Mouse (Mus musculus) cerebellum, postnatal 25 days (tissue): ENCODE measurements around the gene Lcor.

Experiments used
- DNase-seq, 2 experiments: peaks; one replicate each; pipeline ENCODE4 v3.0.0; 2021; ENCODE audit warnings: mixed read lengths in 2 of 2

Lcor gene

GRCm38 (mm10) chr19:41476530-41477249, 5.7 kb upstream of the Lcor start:
- DNase-seq = no peak

- peak; percentile 53 for DNase-seq
These were observed 1.2 kb upstream of the Lcor start for GRCm38 (mm10) chr19:41481030-41481886.

GRCm38 (mm10) chr19:41481887-41482189, 599 bp upstream of the Lcor start:
- DNase-seq = no peak

- peak; percentile 77 to 86 for DNase-seq
These were observed 540 bp downstream of the Lcor start for GRCm38 (mm10) chr19:41482909-41483444.

GRCm38 (mm10) chr19:41483445-41484040, 1.1 kb downstream of the Lcor start:
- no peak for DNase-seq

- no peak for DNase-seq
These were observed 1.9 kb downstream of the Lcor start for GRCm38 (mm10) chr19:41484361-41484760.

GRCm38 (mm10) chr19:41495382-41496032, 13.1 kb downstream of the Lcor start:
- no peak for DNase-seq

- no peak for DNase-seq
These were observed 13.6 kb downstream of the Lcor start for GRCm38 (mm10) chr19:41496058-41496457.

- no peak for DNase-seq
These were observed 25.4 kb downstream of the Lcor start for GRCm38 (mm10) chr19:41507872-41508271.

- DNase-seq = peak; percentile 33 to 53
These were observed 32.4 kb downstream of the Lcor start for GRCm38 (mm10) chr19:41514836-41515235.

- no peak for DNase-seq
These were observed 33.1 kb downstream of the Lcor start for GRCm38 (mm10) chr19:41515549-41515948.

- DNase-seq = no peak
These were observed 34.6 kb downstream of the Lcor start for GRCm38 (mm10) chr19:41517006-41517405.

GRCm38 (mm10) chr19:41519121-41519520, 36.7 kb downstream of the Lcor start:
- no peak for DNase-seq

GRCm38 (mm10) chr19:41522246-41522645, 39.8 kb downstream of the Lcor start:
- no peak for DNase-seq

GRCm38 (mm10) chr19:41523798-41524563, 41.5 kb downstream of the Lcor start:
- no peak for DNase-seq

- DNase-seq = no peak
These were observed 46.7 kb downstream of the Lcor start for GRCm38 (mm10) chr19:41529169-41529568.

GRCm38 (mm10) chr19:41534021-41534420, 51.6 kb downstream of the Lcor start:
- no peak for DNase-seq

- no peak for DNase-seq
These were observed 74.5 kb downstream of the Lcor start for GRCm38 (mm10) chr19:41556981-41557380.

- no peak for DNase-seq
These were observed 75.1 kb downstream of the Lcor start for GRCm38 (mm10) chr19:41557491-41557890.

GRCm38 (mm10) chr19:41558891-41559486, 76.6 kb downstream of the Lcor start:
- no peak for DNase-seq

- DNase-seq = no peak
These were observed 78.4 kb downstream of the Lcor start for GRCm38 (mm10) chr19:41560856-41561255.

GRCm38 (mm10) chr19:41568791-41569190, 86.4 kb downstream of the Lcor start:
- no peak for DNase-seq
